Mouse (Mus musculus) heart, embryonic 12.5 days (tissue): ENCODE data around the gene Taf1c. TPM values are rescaled to one million over a fixed set of nuclear protein-coding genes. Genes with fewer than 3 reads are reported as not detected.

ENCODE experiments used
- ATAC-seq: fragments of 200-750 bp; cut with Nextera tagmentation; 2 replicates; pipeline ENCODE4 v1.8.0; 2017; ENCODE audit warnings: moderate TSS enrichment, moderate library complexity; ENCODE audit not compliant: insufficient number of reproducible peaks, low FRiP score
- H3K27ac ChIP-seq: fragments of 300-500 bp; sonication (generic); 2 replicates; pipeline ENCODE4 v1.5.1; 2016; ENCODE audit warnings: mild to moderate bottlenecking, moderate library complexity; ENCODE audit not compliant: poor library complexity, severe bottlenecking
- H3K27me3 ChIP-seq: fragments of 300-500 bp; sonication (generic); replicated peaks from 2 replicates; pipeline ENCODE4 v1.6.1; 2016; ENCODE audit warnings: mild to moderate bottlenecking, moderate library complexity
- H3K36me3 ChIP-seq: fragments of 300-500 bp; sonication (generic); 2 replicates; pipeline ENCODE4 v1.6.1; 2016; ENCODE audit warnings: mild to moderate bottlenecking, moderate library complexity
- H3K4me1 ChIP-seq: fragments of 300-500 bp; sonication (generic); replicated peaks from 2 replicates; pipeline ENCODE4 v1.6.1; 2016; ENCODE audit warnings: mild to moderate bottlenecking
- H3K4me2 ChIP-seq: fragments of 300-500 bp; sonication (generic); 2 replicates; pipeline ENCODE4 v1.6.1; 2016; ENCODE audit warnings: mild to moderate bottlenecking, moderate library complexity
- H3K4me3 ChIP-seq: fragments of 300-500 bp; sonication (generic); 2 replicates; pipeline ENCODE4 v1.5.1; 2016; ENCODE audit warnings: mild to moderate bottlenecking
- H3K9ac ChIP-seq: fragments of 300-500 bp; sonication (generic); 2 replicates; pipeline ENCODE4 v1.6.1; 2016; ENCODE audit warnings: mild to moderate bottlenecking, moderate library complexity
- H3K9me3 ChIP-seq: fragments of 300-500 bp; sonication (generic); replicated peaks from 2 replicates; pipeline ENCODE4 v1.6.1; 2016; ENCODE audit warnings: mild to moderate bottlenecking, moderate library complexity
- WGBS: fragments of 180-500 bp; shearing (Covaris S2); methylation state at CpG from one replicate; pipeline ENCODE4 v1.1.7; 2016; 5-methylcytosine and 5-hydroxymethylcytosine counted together
- polyA plus RNA-seq: library from polyadenylated mRNA; unstranded; fragments of >200 nt; fragmentation: Nextera tagmentation; extraction: Ambion mirVana; gene quantifications from 2 replicates; pipeline ENCODE4 v1.2.1, GENCODE M21; 2016

Taf1c gene
- polyA plus RNA-seq, 1 experiment from 2014 or later: 8.6 TPM

GRCm38 (mm10) chr8:119604398-119604803, 621 bp downstream of the Taf1c start:
- Histone ChIP-seq H3K9me3 (peaks cover 8% of the 10 kb centered on the region), H3K27ac (no peak overlapping the region), H3K27me3 (no peaks in the 10 kb centered on the region), H3K9ac (peak overlapping the region; percentile 80), H3K4me3 (peak overlapping the region; percentile 83), H3K4me1 (peaks cover 11% of the 10 kb centered on the region), H3K4me2 (peak overlapping the region; percentile 88), H3K36me3 (peaks cover 34% of the 10 kb centered on the region)
- WGBS: 24% methylated on average over 12 of the region's 12 CpGs
- 0 out of 2 replicates have a peak, but pooled peaks have one; percentile 17 for ATAC-seq

- Histone ChIP-seq H3K9ac (no peak overlapping the region), H3K27me3 (no peaks in the 10 kb centered on the region), H3K36me3 (peaks cover 40% of the 10 kb centered on the region), H3K9me3 (peaks cover 4% of the 10 kb centered on the region; the same call in 1 of the 2 replicates), H3K4me2 (peak overlapping the region; percentile 88), H3K27ac (no peak overlapping the region), H3K4me1 (peaks cover 11% of the 10 kb centered on the region), H3K4me3 (no peak overlapping the region; the same call in 1 of the 2 replicates)
- WGBS: 93% methylated on average over 4 of the region's 4 CpGs
- no peak for ATAC-seq
Measured at GRCm38 (mm10) chr8:119603771-119604170, 1.3 kb downstream of the Taf1c start.

- Histone ChIP-seq H3K27ac (no peak overlapping the region), H3K27me3 (peaks cover 8% of the 10 kb centered on the region; the same call in 1 of the 2 replicates), H3K4me1 (peaks cover 56% of the 10 kb centered on the region), H3K4me2 (no peak overlapping the region), H3K9me3 (no peaks in the 10 kb centered on the region; the same call in 1 of the 2 replicates), H3K4me3 (no peak overlapping the region), H3K36me3 (no peaks in the 10 kb centered on the region), H3K9ac (no peak overlapping the region)
- ATAC-seq: no peak
- 86% methylated on average over 7 of the region's 7 CpGs for WGBS
Measured at GRCm38 (mm10) chr8:119591456-119591855, 13.6 kb downstream of the Taf1c start.

- Histone ChIP-seq H3K4me3 (no peak overlapping the region), H3K9ac (no peak overlapping the region), H3K9me3 (no peaks in the 10 kb centered on the region; the same call in 1 of the 2 replicates), H3K27me3 (peaks cover 8% of the 10 kb centered on the region; the same call in 1 of the 2 replicates), H3K27ac (no peak overlapping the region), H3K4me2 (no peak overlapping the region), H3K4me1 (peaks cover 52% of the 10 kb centered on the region), H3K36me3 (no peaks in the 10 kb centered on the region)
- WGBS: 50% methylated on average over 14 of the region's 14 CpGs
- no peak for ATAC-seq
Measured at GRCm38 (mm10) chr8:119590348-119590747, 14.7 kb downstream of the Taf1c start.

GRCm38 (mm10) chr8:119588844-119589243, 16.2 kb downstream of the Taf1c start:
- no peaks in the 10 kb centered on the region; the same call in 1 of the 2 replicates for H3K9me3 ChIP-seq
- H3K27me3 ChIP-seq: peaks cover 8% of the 10 kb centered on the region; the same call in 1 of the 2 replicates
- no peaks in the 10 kb centered on the region for H3K36me3 ChIP-seq
- ATAC-seq: peak; percentile 74
- peak overlapping the region; percentile 86 for H3K27ac ChIP-seq
- no peak overlapping the region; the same call in 1 of the 2 replicates for H3K9ac ChIP-seq
- WGBS: 12% methylated on average over 10 of the region's 10 CpGs
- H3K4me1 ChIP-seq: peaks cover 49% of the 10 kb centered on the region
- H3K4me3 ChIP-seq: no peak overlapping the region
- H3K4me2 ChIP-seq: peak overlapping the region; percentile 37

- no peak for ATAC-seq
- Histone ChIP-seq H3K36me3 (no peaks in the 10 kb centered on the region), H3K9ac (no peak overlapping the region; the same call in 1 of the 2 replicates), H3K4me2 (peak overlapping the region; percentile 37), H3K9me3 (no peaks in the 10 kb centered on the region; the same call in 1 of the 2 replicates), H3K4me1 (peaks cover 48% of the 10 kb centered on the region), H3K27ac (peak overlapping the region; percentile 86), H3K4me3 (no peak overlapping the region), H3K27me3 (peaks cover 8% of the 10 kb centered on the region; the same call in 1 of the 2 replicates)
- 57% methylated on average over 4 of the region's 4 CpGs for WGBS
Measured at GRCm38 (mm10) chr8:119588321-119588720, 16.7 kb downstream of the Taf1c start.

GRCm38 (mm10) chr8:119585901-119586300, 19.1 kb downstream of the Taf1c start:
- Histone ChIP-seq H3K27ac (no peak overlapping the region), H3K4me3 (peak overlapping the region; percentile 43), H3K27me3 (no peaks in the 10 kb centered on the region), H3K4me1 (peaks cover 63% of the 10 kb centered on the region), H3K9ac (peak overlapping the region; percentile 66), H3K9me3 (no peaks in the 10 kb centered on the region; the same call in 1 of the 2 replicates), H3K4me2 (peak overlapping the region; percentile 68), H3K36me3 (no peaks in the 10 kb centered on the region)
- ATAC-seq: 0 out of 2 replicates have a peak, but pooled peaks have one; percentile 37
- WGBS: 20% methylated on average over 17 of the region's 24 CpGs

GRCm38 (mm10) chr8:119580441-119581161, 24.4 kb downstream of the Taf1c start:
- H3K27me3 ChIP-seq: peaks cover 21% of the 10 kb centered on the region
- 43% methylated on average over 5 of the region's 5 CpGs for WGBS
- H3K9ac ChIP-seq: no peak overlapping the region
- H3K36me3 ChIP-seq: no peaks in the 10 kb centered on the region
- H3K27ac ChIP-seq: peak overlapping the region; percentile 28
- peak; percentile 84 for ATAC-seq
- peaks cover 49% of the 10 kb centered on the region for H3K4me1 ChIP-seq
- no peaks in the 10 kb centered on the region for H3K9me3 ChIP-seq
- no peak overlapping the region; the same call in 1 of the 2 replicates for H3K4me2 ChIP-seq
- no peak overlapping the region for H3K4me3 ChIP-seq

GRCm38 (mm10) chr8:119579096-119579495, 25.9 kb downstream of the Taf1c start:
- peaks cover 40% of the 10 kb centered on the region for H3K4me1 ChIP-seq
- H3K9me3 ChIP-seq: no peaks in the 10 kb centered on the region
- H3K4me3 ChIP-seq: no peak overlapping the region
- H3K4me2 ChIP-seq: no peak overlapping the region
- 46% methylated on average over 13 of the region's 13 CpGs for WGBS
- peaks cover 21% of the 10 kb centered on the region for H3K27me3 ChIP-seq
- ATAC-seq: no peak
- H3K27ac ChIP-seq: no peak overlapping the region
- no peak overlapping the region for H3K9ac ChIP-seq
- no peaks in the 10 kb centered on the region for H3K36me3 ChIP-seq

GRCm38 (mm10) chr8:119575366-119575726, 29.7 kb downstream of the Taf1c start:
- Histone ChIP-seq H3K27me3 (peaks cover 21% of the 10 kb centered on the region), H3K9me3 (no peaks in the 10 kb centered on the region), H3K4me2 (peak overlapping the region; percentile 98), H3K36me3 (no peaks in the 10 kb centered on the region), H3K9ac (peak overlapping the region; percentile 82; the same call in 1 of the 2 replicates), H3K4me1 (peaks cover 25% of the 10 kb centered on the region), H3K4me3 (peak overlapping the region; percentile 82), H3K27ac (no peak overlapping the region)
- WGBS: 3% methylated on average over 16 of the region's 16 CpGs
- no peak for ATAC-seq
